In the genomic region with DNA sequence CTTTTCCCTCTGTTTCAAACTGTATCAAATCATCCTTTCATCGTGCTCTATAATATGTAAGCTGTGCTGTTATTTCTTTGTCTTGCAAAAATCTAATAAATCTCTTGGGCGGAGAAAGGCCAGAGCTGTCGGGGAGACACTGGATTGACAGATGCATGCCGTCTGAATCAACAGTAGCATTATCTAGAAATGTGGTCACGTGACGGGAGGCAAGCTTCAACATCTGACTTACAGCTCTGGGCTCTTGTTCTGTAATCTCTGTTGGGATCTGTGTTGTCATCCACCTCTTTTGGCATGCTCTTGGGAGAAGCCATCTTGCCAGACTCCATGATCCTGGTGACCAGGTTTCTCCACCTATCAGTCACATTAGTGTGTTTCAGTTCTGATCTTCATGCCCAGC, we compare ENCODE assay signal across 19 mouse cellular contexts. TPM values are rescaled to one million over a fixed set of nuclear protein-coding genes. Genes with fewer than 3 reads are reported as not detected.
A peak's percentile ranks its signal among the peaks of the same experiment; 100 is the strongest.
DNase-seq lines count a peak whose midpoint lies in the region; ATAC-seq and TF ChIP-seq lines count a peak whose summit lies in the region.
"Had no signal": no experiment of that assay in that cellular context is flagged by ENCODE, and none has a peak within 500 bp of the region (broad histone marks: within the 10 kb centered on the region; RNA-seq: fewer than 3 reads in every experiment).

No protein-coding gene starts in this region.

- no peak for TF ChIP-seq RAD21 in MEL (IDR thresholded peaks at IDR 0.05; ENCODE audit: low read depth, low read length)

- no peaks in the 10 kb centered on the region for H3K4me1 ChIP-seq in MEL (ENCODE audit: control insufficient read depth in 1 of 2, insufficient read depth in 2 of 2, low read length in 2 of 2)
- 0 out of 2 replicates have a peak, but pooled peaks cover 6% of the 10 kb centered on the region for H3K4me1 ChIP-seq in neural tube, embryonic 15.5 days

- H3ac ChIP-seq in C2C12 (ENCODE audit: control insufficient read depth, insufficient read length, low read depth) (no peak overlapping the region), myocyte (ENCODE audit: control insufficient read depth, insufficient read length) (no peak overlapping the region)

- TF ChIP-seq POLR2A in MEL (IDR thresholded peaks at IDR 0.05; ENCODE audit: control insufficient read depth in 1 of 2, insufficient read depth in 1 of 2, low read depth in 1 of 2, low read length in 2 of 2, poor library complexity in 1 of 2) (no peak), myocyte (IDR thresholded peaks at IDR 0.05; ENCODE audit: insufficient read length, low read depth) (no peak)

- no peaks in the 10 kb centered on the region for H3K27me3 ChIP-seq in C2C12 (ENCODE audit: control insufficient read depth, insufficient read depth, insufficient read length)
- H3K27me3 ChIP-seq in MEL (ENCODE audit: control insufficient read depth in 1 of 2, insufficient read depth in 2 of 2, low read length in 2 of 2) = peaks cover 12 to 17% of the 10 kb centered on the region in 2 experiments
- no peaks in the 10 kb centered on the region for H3K27me3 ChIP-seq in myocyte (ENCODE audit: control insufficient read depth, insufficient read depth, insufficient read length)
- no peaks in the 10 kb centered on the region for H3K27me3 ChIP-seq in neural tube, embryonic 15.5 days (replicated peaks)
- H3K27me3 ChIP-seq: embryonic facial prominence, embryonic 12.5 days; forebrain, embryonic 12.5 days had no signal

- no peak overlapping the region for H3K27ac ChIP-seq in MEL (ENCODE audit: control insufficient read depth, low read depth, low read length)
- no peak overlapping the region for H3K27ac ChIP-seq in neural tube, embryonic 15.5 days (replicated peaks)
- H3K27ac ChIP-seq: embryonic facial prominence, embryonic 10.5 days; embryonic facial prominence, embryonic 12.5 days; forebrain, embryonic 12.5 days had no signal

- TF ChIP-seq CTCF in C2C12 (IDR thresholded peaks at IDR 0.05; ENCODE audit: control insufficient read depth, insufficient read depth, insufficient read length) (no peak), MEL (IDR thresholded peaks at IDR 0.05 in 2 of 3, conservative IDR thresholded peaks at IDR 0.05 in 1 of 3; ENCODE audit: control insufficient read depth in 1 of 3, insufficient read depth in 1 of 3, low read depth in 2 of 3, low read length in 3 of 3, poor library complexity in 1 of 3, severe bottlenecking in 1 of 3) (no peak)

- H3K4me3 ChIP-seq in C2C12 (ENCODE audit: insufficient read depth, poor library complexity, severe bottlenecking) (no peak overlapping the region), MEL (ENCODE audit: control insufficient read depth in 1 of 2, insufficient read depth in 1 of 2, low read depth in 2 of 2, low read length in 2 of 2) (no peak overlapping the region), myocyte (no peak overlapping the region)
- no peak overlapping the region for H3K4me3 ChIP-seq in neural tube, embryonic 15.5 days (replicated peaks)
- H3K4me3 ChIP-seq: embryonic facial prominence, embryonic 10.5 days; embryonic facial prominence, embryonic 12.5 days; forebrain, embryonic 12.5 days had no signal

- no peak for ATAC-seq in neural tube, embryonic 15.5 days (ENCODE audit: low FRiP score)
- ATAC-seq: forebrain, embryonic 14.5 days; forebrain, embryonic 16.5 days had no signal

- no peaks in the 10 kb centered on the region for H3K9me3 ChIP-seq in MEL (replicated peaks; ENCODE audit: insufficient read depth, low read length)
- no peaks in the 10 kb centered on the region for H3K9me3 ChIP-seq in neural tube, embryonic 15.5 days (replicated peaks)
- H3K9me3 ChIP-seq: embryonic facial prominence, embryonic 10.5 days; embryonic facial prominence, embryonic 12.5 days; forebrain, embryonic 12.5 days had no signal

- no peak overlapping the region for H3K9ac ChIP-seq in MEL (ENCODE audit: control insufficient read depth, low read depth, low read length, poor library complexity, severe bottlenecking)
- no peak overlapping the region for H3K9ac ChIP-seq in neural tube, embryonic 15.5 days (replicated peaks)
- H3K9ac ChIP-seq: embryonic facial prominence, embryonic 12.5 days; forebrain, embryonic 12.5 days had no signal

- H3K79me2 ChIP-seq in C2C12 (ENCODE audit: control insufficient read depth, insufficient read depth) (no peaks in the 10 kb centered on the region), MEL (ENCODE audit: control insufficient read depth, insufficient read depth, low read length, poor library complexity) (no peaks in the 10 kb centered on the region), myocyte (ENCODE audit: control insufficient read depth, insufficient read depth) (no peaks in the 10 kb centered on the region)

- no peaks in the 10 kb centered on the region for H3K79me3 ChIP-seq in C2C12 (ENCODE audit: low read depth)

- no peak for DNase-seq in MEL (ENCODE audit: low read depth, low spot score)
- no peak for DNase-seq in lung, adult 18-20 months
- DNase-seq: adrenal gland, adult 2 months; adrenal gland, postnatal 10 days; adrenal gland, postnatal 25 days; B cell, adult 2 months; cerebellum, adult 11-12 months; cerebellum, adult 2 months; cerebellum, adult 9-10 months; cerebellum, postnatal 10 days; cerebellum, postnatal 25 days had no signal

- no peaks in the 10 kb centered on the region for H3K36me3 ChIP-seq in C2C12 (ENCODE audit: control insufficient read depth, insufficient read depth)
- H3K36me3 ChIP-seq in MEL (ENCODE audit: control insufficient read depth in 1 of 2, insufficient read depth in 2 of 2, low read length in 2 of 2) = no peaks in the 10 kb centered on the region
- H3K36me3 ChIP-seq in myocyte (ENCODE audit: control insufficient read depth, insufficient read depth) = no peaks in the 10 kb centered on the region
- H3K36me3 ChIP-seq in neural tube, embryonic 15.5 days = no peaks in the 10 kb centered on the region
- H3K36me3 ChIP-seq: embryonic facial prominence, embryonic 10.5 days; embryonic facial prominence, embryonic 12.5 days; forebrain, embryonic 12.5 days had no signal

- no peak overlapping the region for H3K4me2 ChIP-seq in myocyte (ENCODE audit: low read depth)
- H3K4me2 ChIP-seq in neural tube, embryonic 15.5 days = no peak overlapping the region
- H3K4me2 ChIP-seq: embryonic facial prominence, embryonic 12.5 days; forebrain, embryonic 12.5 days had no signal

- TF ChIP-seq EP300 in MEL (IDR thresholded peaks at IDR 0.05; ENCODE audit: low read depth in 1 of 2, low read length in 2 of 2) = no peak

- WGBS in neural tube, embryonic 15.5 days = 88% methylated on average over 6 of the region's 6 CpGs

TF ChIP-seq in C2C12, 6 proteins besides CTCF, POLR2A, EP300 and RAD21:
- no peak for TF ChIP-seq MYOD1 (IDR thresholded peaks at IDR 0.05; ENCODE audit: control insufficient read depth, insufficient read length, low read depth)
- TF ChIP-seq USF1 (IDR thresholded peaks at IDR 0.05; ENCODE audit: low read depth) = peak; percentile 41
- no peak for TF ChIP-seq CEBPB (IDR thresholded peaks at IDR 0.05; ENCODE audit: low read depth)
TF ChIP-seq in C2C12: peak in this region for 1.

TF ChIP-seq in MEL, 35 proteins besides CTCF, POLR2A, EP300 and RAD21 (continues in another document):
- TF ChIP-seq UBTF (IDR thresholded peaks at IDR 0.05; ENCODE audit: borderline replicate concordance, insufficient read depth, low read depth, low read length) (no peak), ZC3H11A (IDR thresholded peaks at IDR 0.05; ENCODE audit: low read depth, low read length) (no peak), MYB (IDR thresholded peaks at IDR 0.05; ENCODE audit: low read depth, low read length) (no peak), MAFK (IDR thresholded peaks at IDR 0.05; ENCODE audit: borderline replicate concordance, low read depth, low read length) (no peak), POLR2AphosphoS5 (IDR thresholded peaks at IDR 0.05; ENCODE audit: borderline replicate concordance, low read depth, low read length) (no peak), TAL1 (IDR thresholded peaks at IDR 0.05; ENCODE audit: low read length) (no peak), MXI1 (IDR thresholded peaks at IDR 0.05; ENCODE audit: low read depth, low read length) (no peak), MAX (IDR thresholded peaks at IDR 0.05; ENCODE audit: low read length) (peak; percentile 60; the same call in 1 of the 2 replicates)

TF ChIP-seq in myocyte, 11 proteins besides CTCF, POLR2A, EP300 and RAD21:
- TF ChIP-seq POLR2AphosphoS2 (IDR thresholded peaks at IDR 0.05; ENCODE audit: insufficient read length, low read depth) (no peak), USF1 (IDR thresholded peaks at IDR 0.05; ENCODE audit: low read depth) (peak; percentile 2)

RNA-seq across cellular contexts. Expression of gene Ddr1, which starts 12.7 kb away (rescaled TPM):
- polyA plus RNA-seq in C2C12 (2012; fragmentation: generic; extraction: Trizol) (56.6 TPM), MEL (2012; ENCODE audit: insufficient read depth in 1 of 2, insufficient read length in 2 of 2, low read depth in 1 of 2, low replicate concordance in 2 of 2, missing spikeins in 1 of 2) (1 to 10 TPM in 1 of 2 experiments, not detected in 1; 7.9 TPM), myocyte (2012; fragmentation: generic; extraction: Trizol) (65.6 TPM)
- 2.6 TPM in 2 replicates for total RNA-seq in MEL (2012; rRNA removed)
- 73.8 and 76.4 TPM in 2 replicates for polyA plus RNA-seq in neural tube, embryonic 15.5 days (2015; fragmentation: Nextera tagmentation; extraction: Ambion mirVana)

RNA-seq across cellular contexts. Expression of gene Gtf2h4, which starts 43.5 kb away (rescaled TPM):
- polyA plus RNA-seq in C2C12 (2012; fragmentation: generic; extraction: Trizol) = 40.6 TPM
- 68.1 and 76.3 TPM in 2 replicates for total RNA-seq in MEL (2012; rRNA removed)
- 10 to 100 TPM in 1 of 2 experiments, not detected in 1; 97.6 TPM for polyA plus RNA-seq in MEL (2012; ENCODE audit: insufficient read depth in 1 of 2, insufficient read length in 2 of 2, low read depth in 1 of 2, low replicate concordance in 2 of 2, missing spikeins in 1 of 2)
- 27.4 TPM for polyA plus RNA-seq in myocyte (2012; fragmentation: generic; extraction: Trizol)
- polyA plus RNA-seq in neural tube, embryonic 15.5 days (2015; fragmentation: Nextera tagmentation; extraction: Ambion mirVana) = 24.1 and 30.7 TPM in 2 replicates

RNA-seq across cellular contexts. Expression of gene Vars2, which starts 49.7 kb away (rescaled TPM):
- polyA plus RNA-seq in C2C12 (2012; fragmentation: generic; extraction: Trizol) (12.6 TPM), MEL (2012; ENCODE audit: insufficient read depth in 1 of 2, insufficient read length in 2 of 2, low read depth in 1 of 2, low replicate concordance in 2 of 2, missing spikeins in 1 of 2) (10 to 100 TPM in 1 of 2 experiments, not detected in 1; 34.0 TPM), myocyte (2012; fragmentation: generic; extraction: Trizol) (13.7 TPM)
- 21.8 and 24.0 TPM in 2 replicates for total RNA-seq in MEL (2012; rRNA removed)
- 12.8 and 17.9 TPM in 2 replicates for polyA plus RNA-seq in neural tube, embryonic 15.5 days (2015; fragmentation: Nextera tagmentation; extraction: Ambion mirVana)
